Mouse (Mus musculus): Measurements from ENCODE around the gene Tekt3.
A peak's percentile ranks its signal among the peaks of the same experiment; 100 is the strongest.

GRCm38 (mm10) chr11:63132501-63133435 lies 71.3 kb downstream of the Tekt3 start:
- TF ChIP-seq CTCF (IDR thresholded peaks at IDR 0.05) (peak; percentile 59), EP300 (IDR thresholded peaks at IDR 0.05; ENCODE audit: insufficient read depth, low read depth, low read length) (0 out of 2 replicates have a peak, but pooled peaks have one; percentile 2)
